Comparison of ENCODE assay signal across 22 mouse cellular contexts in genomic region chr3:144581842-144582241, GRCm38 (mm10). TPM values are rescaled to one million over a fixed set of nuclear protein-coding genes. Genes with fewer than 3 reads are reported as not detected.
A peak's percentile ranks its signal among the peaks of the same experiment; 100 is the strongest.
DNase-seq lines count a peak whose midpoint lies in the region; ATAC-seq and TF ChIP-seq lines count a peak whose summit lies in the region.
"Had no signal": no experiment of that assay in that cellular context is flagged by ENCODE, and none has a peak within 500 bp of the region (broad histone marks: within the 10 kb centered on the region; RNA-seq: fewer than 3 reads in every experiment).

No protein-coding gene starts in this region.

- peaks cover 14% of the 10 kb centered on the region; the same call in 1 of the 2 replicates for H3K36me3 ChIP-seq in heart, embryonic 15.5 days
- peaks cover 77% of the 10 kb centered on the region for H3K36me3 ChIP-seq in liver, embryonic 12.5 days

- H3K9me3 ChIP-seq in heart, embryonic 15.5 days (replicated peaks), result no peaks in the 10 kb centered on the region
- no peaks in the 10 kb centered on the region for H3K9me3 ChIP-seq in liver, embryonic 12.5 days (replicated peaks)
- H3K9me3 ChIP-seq: embryonic facial prominence, embryonic 15.5 days; forebrain, embryonic 10.5 days; hindbrain, embryonic 15.5 days; kidney, embryonic 15.5 days; limb, embryonic 13.5 days had no signal

- H3K9ac ChIP-seq in heart, embryonic 15.5 days, result no peak overlapping the region
- no peak overlapping the region for H3K9ac ChIP-seq in liver, embryonic 12.5 days
- H3K9ac ChIP-seq: embryonic facial prominence, embryonic 15.5 days; hindbrain, embryonic 15.5 days; kidney, embryonic 15.5 days; limb, embryonic 13.5 days had no signal

- no peak for TF ChIP-seq CTCF in gastrocnemius, adult 2 months (IDR thresholded peaks at IDR 0.05)

- H3K27ac ChIP-seq in gastrocnemius, adult 2 months, result peak overlapping the region; percentile 59
- peak overlapping the region; percentile 26; the same call in 1 of the 2 replicates for H3K27ac ChIP-seq in heart, embryonic 15.5 days
- 0 out of 2 replicates have a peak overlapping the region, but pooled peaks have one; percentile 1 for H3K27ac ChIP-seq in liver, embryonic 12.5 days
- H3K27ac ChIP-seq: embryonic facial prominence, embryonic 15.5 days; forebrain, embryonic 10.5 days; hindbrain, embryonic 15.5 days; kidney, embryonic 15.5 days; limb, embryonic 13.5 days; macrophage had no signal

- WGBS in heart, embryonic 15.5 days, result 41% methylated on average over 3 of the region's 3 CpGs
- 38% methylated on average over 3 of the region's 3 CpGs for WGBS in liver, embryonic 12.5 days (ENCODE audit: insufficient replicate concordance)

- H3K27me3 ChIP-seq in heart, embryonic 15.5 days, result no peaks in the 10 kb centered on the region
- no peaks in the 10 kb centered on the region for H3K27me3 ChIP-seq in liver, embryonic 12.5 days (replicated peaks)
- H3K27me3 ChIP-seq: embryonic facial prominence, embryonic 15.5 days; hindbrain, embryonic 15.5 days; kidney, embryonic 15.5 days; limb, embryonic 13.5 days had no signal

- ATAC-seq in heart, embryonic 15.5 days (replicated peaks; ENCODE audit: insufficient number of reproducible peaks, insufficient read depth, low FRiP score, low read depth), result no peak
- ATAC-seq in liver, embryonic 12.5 days, result no peak
- ATAC-seq: forebrain, embryonic 16.5 days had no signal

- DNase-seq in gastrocnemius, adult 2 months, result no peak
- no peak for DNase-seq in gastrocnemius, postnatal 4 days (ENCODE audit: low spot score in 2 of 2)
- no peak for DNase-seq in heart, postnatal 4 days
- DNase-seq in liver (no peak), NIH3T3 (ENCODE audit: low read depth) (peak; percentile 34)
- DNase-seq in frontal cortex, postnatal 25 days (ENCODE audit: low spot score in 2 of 2), result no peak
- DNase-seq: adrenal gland, postnatal 25 days; cerebellum, adult 9-10 months; gastrocnemius, postnatal 25 days; kidney, adult 11 months; layer of hippocampus, adult 9-11 months; thymus, adult 18-20 months; thymus, postnatal 36 days had no signal

- intact Hi-C loops in gastrocnemius, adult 2 months (cut with DNase I), result no loop called here

- peaks cover 55% of the 10 kb centered on the region for H3K4me1 ChIP-seq in heart, embryonic 15.5 days (replicated peaks)
- peaks cover 69% of the 10 kb centered on the region for H3K4me1 ChIP-seq in liver, embryonic 12.5 days
- H3K4me1 ChIP-seq: forebrain, embryonic 10.5 days; hindbrain, embryonic 15.5 days had no signal

- no peak overlapping the region for H3K4me2 ChIP-seq in heart, embryonic 15.5 days
- no peak overlapping the region for H3K4me2 ChIP-seq in liver, embryonic 12.5 days
- H3K4me2 ChIP-seq: embryonic facial prominence, embryonic 15.5 days; hindbrain, embryonic 15.5 days; kidney, embryonic 15.5 days; limb, embryonic 13.5 days had no signal

- peak overlapping the region; percentile 7; the same call in 1 of the 2 replicates for H3K4me3 ChIP-seq in gastrocnemius, adult 2 months
- H3K4me3 ChIP-seq in heart, embryonic 15.5 days, result no peak overlapping the region
- H3K4me3 ChIP-seq in liver, embryonic 12.5 days, result no peak overlapping the region
- H3K4me3 ChIP-seq: embryonic facial prominence, embryonic 15.5 days; forebrain, embryonic 10.5 days; hindbrain, embryonic 15.5 days; kidney, embryonic 15.5 days; limb, embryonic 13.5 days had no signal

RNA-seq across cellular contexts. Expression of gene Selenof, which starts 11.7 kb away (rescaled TPM):
- 100 to 1,000 TPM; 115 to 122 TPM for total RNA-seq in gastrocnemius, adult 2 months (2021)
- total RNA-seq in gastrocnemius, postnatal 4 days (2021), result 100 to 1,000 TPM; 226 to 228 TPM
- polyA plus RNA-seq in heart, embryonic 15.5 days (2015; fragmentation: Nextera tagmentation; extraction: Ambion mirVana), result 415 and 448 TPM in 2 replicates
- 100 to 1,000 TPM; 224 to 252 TPM for total RNA-seq in heart, postnatal 4 days (2021)
- polyA plus RNA-seq in liver, embryonic 12.5 days (2016; fragmentation: Nextera tagmentation; extraction: Ambion mirVana), result 307 and 317 TPM in 2 replicates

RNA-seq across cellular contexts. Expression of gene Hs2st1, which starts 11.9 kb away (rescaled TPM):
- total RNA-seq in gastrocnemius, adult 2 months (2021), result 10 to 100 TPM; 12.8 to 14.8 TPM
- total RNA-seq in gastrocnemius, postnatal 4 days (2021), result 10 to 100 TPM; 36.7 to 37.7 TPM
- polyA plus RNA-seq in heart, embryonic 15.5 days (2015; fragmentation: Nextera tagmentation; extraction: Ambion mirVana), result 6.1 and 6.9 TPM in 2 replicates
- 10 to 100 TPM; 20.8 to 23.2 TPM for total RNA-seq in heart, postnatal 4 days (2021)
- 6.0 and 6.3 TPM in 2 replicates for polyA plus RNA-seq in liver, embryonic 12.5 days (2016; fragmentation: Nextera tagmentation; extraction: Ambion mirVana)

Comparison
In these comparisons a context has a peak if more than half of its experiments do, and no peak if none do; other contexts are left out.
1. H3K27ac ChIP-seq: peak in every context shown above with its lines; median percentile 59 in gastrocnemius, adult 2 months; 26 in heart, embryonic 15.5 days; 1 in liver, embryonic 12.5 days.